Mouse (Mus musculus) MEL (cell line): ENCODE data around the gene Adam19.

Experiments
- CTCF ChIP-seq, 3 experiments: IDR thresholded peaks in 2 of 3; conservative IDR thresholded peaks in 1 of 3; 2 replicates each; pipeline ENCODE4 v1.5.1; 2011 to 2012; ENCODE audit warnings: low read length in 3 of 3, low read depth in 2 of 3, mild to moderate bottlenecking in 2 of 3, improper control_type of control experiment in 1 of 3, inconsistent platforms in 1 of 3, mixed read lengths in 1 of 3, moderate library complexity in 1 of 3; ENCODE audit not compliant: control insufficient read depth in 1 of 3, insufficient read depth in 1 of 3, poor library complexity in 1 of 3, severe bottlenecking in 1 of 3
- ETS1 ChIP-seq: IDR thresholded peaks from 2 replicates; pipeline ENCODE4 v1.6.1; 2012; ENCODE audit warnings: low read depth, mild to moderate bottlenecking, inconsistent platforms, low read length, improper control_type of control experiment, moderate library complexity
- MAX ChIP-seq: IDR thresholded peaks from 2 replicates; pipeline ENCODE4 v1.6.1; 2011; ENCODE audit warnings: low read length, improper control_type of control experiment
- MYB ChIP-seq: IDR thresholded peaks from 2 replicates; pipeline ENCODE4 v1.6.1; 2011; ENCODE audit warnings: mild to moderate bottlenecking, low read depth, low read length, improper control_type of control experiment
- RCOR1 ChIP-seq: IDR thresholded peaks from 2 replicates; pipeline ENCODE4 v1.6.1; 2012; ENCODE audit warnings: low read depth, mild to moderate bottlenecking, inconsistent platforms, low read length, improper control_type of control experiment

GRCm38 (mm10) chr11:46126827-46127410 is 71.1 kb downstream of the Adam19 start:
- TF ChIP-seq ETS1 (no peak), CTCF (IDR thresholded peaks at IDR 0.05 in 2 of 3, conservative IDR thresholded peaks at IDR 0.05 in 1 of 3; ENCODE audit: control insufficient read depth in 1 of 3, insufficient read depth in 1 of 3, low read depth in 2 of 3, low read length in 3 of 3, poor library complexity in 1 of 3, severe bottlenecking in 1 of 3) (no peak), RCOR1 (no peak), MYB (no peak), MAX (no peak)
